Mouse (Mus musculus): ENCODE data around the gene Rpp38.

DNA sequence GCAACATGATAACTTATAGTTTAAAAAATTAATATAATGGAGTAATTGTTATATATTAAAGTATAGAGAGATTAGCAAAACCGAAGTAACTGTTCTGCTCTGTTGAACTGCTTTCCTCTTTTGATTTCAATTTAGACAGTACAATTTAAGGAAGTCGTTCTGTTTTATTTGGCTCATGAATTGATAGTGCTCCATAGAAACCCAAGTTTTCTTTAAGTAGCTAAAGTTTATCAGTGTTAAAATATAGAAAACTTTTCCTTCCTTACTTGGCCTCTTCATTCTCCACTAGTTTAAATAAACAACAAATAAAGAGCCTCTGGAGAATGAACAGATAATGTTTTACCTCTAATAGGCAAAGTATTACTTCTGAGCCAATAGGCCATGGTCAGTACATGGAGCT, 46.2 kb downstream of the Rpp38 start:
- TF ChIP-seq CTCF (IDR thresholded peaks at IDR 0.05; ENCODE audit: borderline replicate concordance, extremely low read depth, insufficient read depth, insufficient read length) (no peak), POLR2A (IDR thresholded peaks at IDR 0.05; ENCODE audit: borderline replicate concordance, extremely low read depth, insufficient read depth, insufficient read length, poor library complexity, severe bottlenecking) (no peak)

Measured in brain, embryonic 14.5 days (tissue).